Mouse (Mus musculus): ENCODE measurements at regions not wholly inside any gene's neighbourhood (a gene's known extent, or its start where the extent isn't known, plus 50 kb on each side); places are given as distances from the start of the nearest gene placed in this dataset.

DNA sequence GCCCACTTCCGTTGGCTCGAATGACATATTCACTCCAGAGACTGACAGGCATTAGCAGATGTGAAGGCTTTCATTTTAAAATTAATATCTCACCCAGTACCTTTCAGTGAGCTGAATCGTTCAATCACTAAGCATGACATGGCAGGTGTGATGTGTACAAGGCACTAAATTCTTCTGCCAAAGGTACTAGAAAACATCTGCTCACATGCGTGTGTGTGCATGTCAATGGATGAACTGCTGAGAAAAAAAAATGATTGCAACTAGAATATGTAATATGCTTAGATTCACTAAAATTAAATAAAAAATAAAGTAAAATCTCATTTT lies 191.6 kb upstream of the Mageb18 start:
- DNase-seq (ENCODE audit: low read depth, low spot score) = no peak

GRCm38 (mm10) chrX:92790323-92791022 lies 191.1 kb upstream of the Mageb18 start:
- DNase-seq (ENCODE audit: low read depth, low spot score) = peak; percentile 57

GRCm38 (mm10) chrX:92786814-92787213 lies 187.4 kb upstream of the Mageb18 start:
- DNase-seq (ENCODE audit: low read depth, low spot score) = no peak

DNA sequence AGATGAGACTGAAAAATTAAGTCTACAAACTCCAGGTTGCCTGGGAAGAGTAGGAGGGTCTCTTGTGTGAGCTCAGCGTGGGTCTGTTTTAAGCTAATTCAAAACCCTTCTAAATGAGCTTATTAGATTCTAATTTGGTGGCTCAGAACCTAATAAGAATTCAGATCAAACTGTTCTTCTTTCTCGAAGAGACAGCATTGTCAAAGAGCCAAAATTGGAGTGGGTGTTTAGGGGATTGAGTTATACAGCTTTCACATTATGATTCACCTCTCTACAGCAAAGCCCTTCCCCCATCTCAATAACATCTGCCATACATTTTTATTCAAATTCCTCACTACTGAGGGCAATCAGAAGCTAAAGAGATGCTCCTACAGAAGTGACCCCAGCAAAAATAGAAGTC lies 140.7 kb upstream of the Mageb18 start:
- peak; percentile 51 for DNase-seq (ENCODE audit: low read depth, low spot score)

DNA sequence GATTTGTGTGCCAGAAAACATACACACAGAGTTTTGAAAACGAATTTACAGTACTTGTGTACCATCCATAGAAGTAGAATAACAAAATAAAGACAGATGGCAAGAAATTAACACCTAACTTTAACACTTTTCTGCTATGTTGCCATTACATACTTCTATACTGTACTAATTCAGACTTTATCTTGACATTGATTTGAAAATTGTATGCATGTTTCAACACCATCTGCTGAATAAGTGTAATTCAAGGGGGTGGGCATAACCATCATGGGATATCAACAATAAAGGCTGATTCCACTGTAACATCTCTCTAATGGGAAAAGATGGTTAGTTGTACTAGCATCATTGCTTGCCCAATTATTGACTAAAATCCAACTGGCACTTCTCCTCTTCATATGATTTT lies 110.9 kb upstream of the Mageb18 start:
- peak; percentile 1 for DNase-seq (ENCODE audit: low read depth, low spot score)

DNA sequence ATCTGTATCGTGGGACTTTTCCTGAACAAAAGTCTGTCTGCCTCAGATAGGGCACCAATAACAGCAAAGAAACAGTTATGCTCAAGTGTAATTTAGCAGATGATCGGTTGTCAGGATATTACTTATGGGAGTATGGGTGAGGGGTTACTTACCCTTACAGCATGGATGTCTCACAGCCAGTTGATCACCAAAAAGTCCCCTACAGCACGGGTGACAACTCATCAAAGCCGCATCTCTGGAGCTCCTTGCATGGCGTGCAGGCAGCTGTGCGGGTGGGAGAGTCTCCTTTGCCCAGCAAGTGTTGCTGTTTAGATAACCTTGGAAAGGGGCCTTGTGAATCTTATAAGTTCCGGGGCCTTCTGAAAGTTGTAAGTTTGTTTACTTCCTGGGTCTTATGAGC lies 80.4 kb upstream of the Mageb18 start:
- DNase-seq (ENCODE audit: low read depth, low spot score) = no peak

GRCm38 (mm10) chrX:92661168-92661567 lies 61.8 kb upstream of the Mageb18 start:
- peak; percentile 11 for DNase-seq (ENCODE audit: low read depth, low spot score)
